Comparison of ENCODE assay signal across 8 mouse cellular contexts in genomic region chr17:32506729-32507245, GRCm38 (mm10). TPM values are rescaled to one million over a fixed set of nuclear protein-coding genes. Genes with fewer than 3 reads are reported as not detected.
A peak's percentile ranks its signal among the peaks of the same experiment; 100 is the strongest.
DNase-seq lines count a peak whose midpoint lies in the region; ATAC-seq lines count a peak whose summit lies in the region.

No protein-coding gene starts in this region.

- peak overlapping the region; percentile 53 for H3K9ac ChIP-seq in lung, embryonic 15.5 days
- H3K9ac ChIP-seq in embryonic facial prominence, embryonic 15.5 days, result peak overlapping the region; percentile 41
- H3K9ac ChIP-seq in intestine, embryonic 14.5 days (ENCODE audit: low read length), result peak overlapping the region; percentile 50

- peak overlapping the region; percentile 43 for H3K4me3 ChIP-seq in lung, embryonic 15.5 days
- H3K4me3 ChIP-seq in embryonic facial prominence, embryonic 15.5 days (replicated peaks), result peak overlapping the region; percentile 56
- peak overlapping the region; percentile 57 for H3K4me3 ChIP-seq in intestine, embryonic 14.5 days (ENCODE audit: low read depth, low read length)

- peak; percentile 66; the same call in 1 of the 2 replicates for ATAC-seq in lung, embryonic 15.5 days (ENCODE audit: borderline replicate concordance, extremely low read depth, low FRiP score, low TSS enrichment)
- ATAC-seq in embryonic facial prominence, embryonic 15.5 days (ENCODE audit: insufficient number of reproducible peaks, low FRiP score, low TSS enrichment, low read depth), result peak; percentile 22; the same call in 1 of the 2 replicates
- ATAC-seq in intestine, embryonic 14.5 days (replicated peaks; ENCODE audit: low FRiP score, low TSS enrichment, low read depth), result peak; percentile 55
- ATAC-seq in megakaryocyte-erythroid progenitor cell, adult 5-6 weeks (replicated peaks; ENCODE audit: low FRiP score, low TSS enrichment, poor library complexity, severe bottlenecking), result peak; percentile 40
- no peak for ATAC-seq in CD4-positive, CD25-positive, alpha-beta regulatory T cell, adult 4 months

- no peaks in the 10 kb centered on the region for H3K9me3 ChIP-seq in lung, embryonic 15.5 days
- no peaks in the 10 kb centered on the region for H3K9me3 ChIP-seq in embryonic facial prominence, embryonic 15.5 days (replicated peaks)
- H3K9me3 ChIP-seq in intestine, embryonic 14.5 days (ENCODE audit: control insufficient read depth, low read length), result no peaks in the 10 kb centered on the region

- DNase-seq in lung, postnatal 14 days, result no peak
- DNase-seq in intestine, embryonic 14.5 days (ENCODE audit: low spot score), result peak; percentile 69
- DNase-seq in gastrocnemius, postnatal 36 days, result no peak
- DNase-seq in urinary bladder, postnatal 10 days (ENCODE audit: low spot score), result no peak

- H3K4me1 ChIP-seq in lung, embryonic 15.5 days, result peaks cover 14% of the 10 kb centered on the region
- peaks cover 13% of the 10 kb centered on the region for H3K4me1 ChIP-seq in embryonic facial prominence, embryonic 15.5 days
- H3K4me1 ChIP-seq in intestine, embryonic 14.5 days (replicated peaks; ENCODE audit: control insufficient read depth, insufficient read depth, low read length), result peaks cover 12% of the 10 kb centered on the region

- peak overlapping the region; percentile 72 for H3K4me2 ChIP-seq in lung, embryonic 15.5 days
- H3K4me2 ChIP-seq in embryonic facial prominence, embryonic 15.5 days (replicated peaks), result peak overlapping the region; percentile 82
- peak overlapping the region; percentile 97 for H3K4me2 ChIP-seq in intestine, embryonic 14.5 days (ENCODE audit: low read length)

- H3K27ac ChIP-seq in lung, embryonic 15.5 days, result peak overlapping the region; percentile 44; the same call in 1 of the 2 replicates
- peak overlapping the region; percentile 53 for H3K27ac ChIP-seq in embryonic facial prominence, embryonic 15.5 days (replicated peaks)
- H3K27ac ChIP-seq in intestine, embryonic 14.5 days (ENCODE audit: low read depth), result peak overlapping the region; percentile 3; the same call in 1 of the 2 replicates

- no peaks in the 10 kb centered on the region for H3K36me3 ChIP-seq in lung, embryonic 15.5 days
- H3K36me3 ChIP-seq in embryonic facial prominence, embryonic 15.5 days, result peaks cover 10% of the 10 kb centered on the region; the same call in 1 of the 2 replicates
- peaks cover 6% of the 10 kb centered on the region; the same call in 1 of the 2 replicates for H3K36me3 ChIP-seq in intestine, embryonic 14.5 days (ENCODE audit: control insufficient read depth, insufficient read depth, low read length)

- intact Hi-C loops in gastrocnemius, postnatal 36 days (cut with DNase I), result no loop called here

- H3K27me3 ChIP-seq in lung, embryonic 15.5 days, result no peaks in the 10 kb centered on the region
- H3K27me3 ChIP-seq in embryonic facial prominence, embryonic 15.5 days, result no peaks in the 10 kb centered on the region
- H3K27me3 ChIP-seq in intestine, embryonic 14.5 days (replicated peaks; ENCODE audit: control insufficient read depth, insufficient read depth, low read length), result no peaks in the 10 kb centered on the region

- 34% methylated on average over 9 of the region's 9 CpGs for WGBS in lung, embryonic 15.5 days
- WGBS in embryonic facial prominence, embryonic 15.5 days, result 21% methylated on average over 9 of the region's 9 CpGs
- 38% methylated on average over 9 of the region's 9 CpGs for WGBS in intestine, embryonic 14.5 days

RNA-seq across cellular contexts. Expression of gene Cyp4f17, which starts 0.9 kb away (rescaled TPM):
- 6.6 and 6.8 TPM in 2 replicates for polyA plus RNA-seq in lung, embryonic 15.5 days (2015; fragmentation: Nextera tagmentation; extraction: Ambion mirVana)
- 11.7 and 15.5 TPM in 2 replicates for polyA plus RNA-seq in embryonic facial prominence, embryonic 15.5 days (2015; fragmentation: Nextera tagmentation; extraction: Ambion mirVana)
- polyA plus RNA-seq in intestine, embryonic 14.5 days (2014; fragmentation: Nextera tagmentation; extraction: Ambion mirVana), result 6.9 and 7.7 TPM in 2 replicates
- 3.1 TPM in 1 of 2 replicates, not detected in the other for total RNA-seq in megakaryocyte-erythroid progenitor cell, adult 5-6 weeks (2014; fragmentation: Nextera tagmentation)
- not detected in 2 replicates for total RNA-seq in megakaryocyte-erythroid progenitor cell, adult 5-6 weeks (2017)
- polyA plus RNA-seq in CD4-positive, CD25-positive, alpha-beta regulatory T cell, adult 4 months (2017; shearing (Covaris generic)), result 10 to 100 TPM; 11.0 to 13.1 TPM
- 1 to 10 TPM; 1.5 to 3.0 TPM for total RNA-seq in gastrocnemius, postnatal 36 days (2021)

RNA-seq across cellular contexts. Expression of gene Cyp4f16, which starts 29.6 kb away (rescaled TPM):
- polyA plus RNA-seq in lung, embryonic 15.5 days (2015; fragmentation: Nextera tagmentation; extraction: Ambion mirVana), result 21.0 and 22.3 TPM in 2 replicates
- polyA plus RNA-seq in embryonic facial prominence, embryonic 15.5 days (2015; fragmentation: Nextera tagmentation; extraction: Ambion mirVana), result 18.2 and 23.3 TPM in 2 replicates
- polyA plus RNA-seq in intestine, embryonic 14.5 days (2014; fragmentation: Nextera tagmentation; extraction: Ambion mirVana), result 16.0 and 18.6 TPM in 2 replicates
- 6.2 and 9.2 TPM in 2 replicates for total RNA-seq in megakaryocyte-erythroid progenitor cell, adult 5-6 weeks (2014; fragmentation: Nextera tagmentation)
- 3.4 and 10.3 TPM in 2 replicates for total RNA-seq in megakaryocyte-erythroid progenitor cell, adult 5-6 weeks (2017)
- polyA plus RNA-seq in CD4-positive, CD25-positive, alpha-beta regulatory T cell, adult 4 months (2017; shearing (Covaris generic)), result 10 to 100 TPM in 1 of 2 experiments, 1 to 10 TPM in 1; 7.3 to 21.3 TPM
- 1 to 10 TPM in 1 of 2 experiments, under 1 TPM in 1; 0.96 to 1.6 TPM for total RNA-seq in gastrocnemius, postnatal 36 days (2021)

RNA-seq across cellular contexts. Expression of gene Cyp4f39, which starts 54.3 kb away (rescaled TPM):
- 0.69 and 1.3 TPM in 2 replicates for polyA plus RNA-seq in lung, embryonic 15.5 days (2015; fragmentation: Nextera tagmentation; extraction: Ambion mirVana)
- 20.4 and 27.6 TPM in 2 replicates for polyA plus RNA-seq in embryonic facial prominence, embryonic 15.5 days (2015; fragmentation: Nextera tagmentation; extraction: Ambion mirVana)
- 0.62 and 0.63 TPM in 2 replicates for polyA plus RNA-seq in intestine, embryonic 14.5 days (2014; fragmentation: Nextera tagmentation; extraction: Ambion mirVana)
- 1.4 and 1.7 TPM in 2 replicates for total RNA-seq in megakaryocyte-erythroid progenitor cell, adult 5-6 weeks (2014; fragmentation: Nextera tagmentation)
- 4.3 and 5.9 TPM in 2 replicates for total RNA-seq in megakaryocyte-erythroid progenitor cell, adult 5-6 weeks (2017)
- 1 to 10 TPM in 1 of 2 experiments, under 1 TPM in 1; 0.58 to 1.2 TPM for polyA plus RNA-seq in CD4-positive, CD25-positive, alpha-beta regulatory T cell, adult 4 months (2017; shearing (Covaris generic))
- 1 to 10 TPM in 1 of 2 experiments, under 1 TPM in 1; 0.72 to 1.5 TPM for total RNA-seq in gastrocnemius, postnatal 36 days (2021)

Comparison
In these comparisons a context has a peak if more than half of its experiments do, and no peak if none do; other contexts are left out.
1. H3K27ac ChIP-seq: peak in every context shown above with its lines; median percentile 53 in embryonic facial prominence, embryonic 15.5 days; 44 in lung, embryonic 15.5 days; 3 in intestine, embryonic 14.5 days.